Mouse (Mus musculus) liver, embryonic 16.5 days (tissue): ENCODE data around the gene Phactr2. TPM values are rescaled to one million over a fixed set of nuclear protein-coding genes. Genes with fewer than 3 reads are reported as not detected.

Source experiments
- ATAC-seq: fragments of 200-750 bp; cut with Nextera tagmentation; 2 replicates; pipeline ENCODE4 v1.8.0; 2017; ENCODE audit warnings: low read depth, mild to moderate bottlenecking, moderate number of reproducible peaks, moderate library complexity
- H3K27ac ChIP-seq: fragments of 300-500 bp; sonication (generic); 2 replicates; pipeline ENCODE4 v1.5.1; 2014; ENCODE audit warnings: mild to moderate bottlenecking, low read length
- H3K27me3 ChIP-seq: fragments of 300-500 bp; sonication (generic); 2 replicates; pipeline ENCODE4 v1.6.1; 2014; ENCODE audit warnings: low read depth, low read length, mixed read lengths; ENCODE audit not compliant: control insufficient read depth, insufficient read depth
- H3K36me3 ChIP-seq: fragments of 300-500 bp; sonication (generic); 2 replicates; pipeline ENCODE4 v1.6.1; 2014; ENCODE audit warnings: mild to moderate bottlenecking; ENCODE audit not compliant: control insufficient read depth, insufficient read depth
- H3K4me1 ChIP-seq: fragments of 300-500 bp; sonication (generic); 2 replicates; pipeline ENCODE4 v1.6.1; 2014; ENCODE audit warnings: low read depth, low read length, mixed read lengths; ENCODE audit not compliant: control insufficient read depth
- H3K4me2 ChIP-seq: fragments of 300-500 bp; sonication (generic); 2 replicates; pipeline ENCODE4 v1.6.1; 2014; ENCODE audit warnings: low read depth, low read length, mixed read lengths
- H3K4me3 ChIP-seq: fragments of 300-500 bp; sonication (generic); 2 replicates; pipeline ENCODE4 v1.5.1; 2014; ENCODE audit warnings: low read depth, mild to moderate bottlenecking, low read length
- H3K9ac ChIP-seq: fragments of 300-500 bp; sonication (generic); 2 replicates; pipeline ENCODE4 v1.6.1; 2014; ENCODE audit warnings: low read depth, low read length
- H3K9me3 ChIP-seq: fragments of 300-500 bp; sonication (generic); replicated peaks from 2 replicates; pipeline ENCODE4 v1.6.1; 2016; ENCODE audit warnings: low read length; ENCODE audit not compliant: control insufficient read depth
- WGBS: fragments of 180-500 bp; shearing (Covaris S2); extraction: QIAGEN DNeasy Blood & Tissue Kit; methylation state at CpG from one replicate; pipeline ENCODE4 v1.1.7; 2014; ENCODE audit not compliant: insufficient replicate concordance; 5-methylcytosine and 5-hydroxymethylcytosine counted together
- polyA plus RNA-seq: library from polyadenylated mRNA; unstranded; fragments of >200 nt; fragmentation: Nextera tagmentation; extraction: Ambion mirVana; gene quantifications from 2 replicates; pipeline ENCODE4 v1.2.1, GENCODE M21; 2015

The Phactr2 gene
- polyA plus RNA-seq, 1 experiment from 2014 or later: 3.4 TPM

- Histone ChIP-seq H3K27me3 (no peaks in the 10 kb centered on the region), H3K4me3 (no peak overlapping the region), H3K4me2 (no peak overlapping the region), H3K9me3 (no peaks in the 10 kb centered on the region), H3K4me1 (no peaks in the 10 kb centered on the region), H3K27ac (no peak overlapping the region), H3K36me3 (no peaks in the 10 kb centered on the region), H3K9ac (no peak overlapping the region)
- no peak for ATAC-seq
- WGBS: 57% methylated on average over 6 of the region's 6 CpGs
Observed at GRCm38 (mm10) chr10:13312576-13312975, 161.6 kb downstream of the Phactr2 start.

DNA sequence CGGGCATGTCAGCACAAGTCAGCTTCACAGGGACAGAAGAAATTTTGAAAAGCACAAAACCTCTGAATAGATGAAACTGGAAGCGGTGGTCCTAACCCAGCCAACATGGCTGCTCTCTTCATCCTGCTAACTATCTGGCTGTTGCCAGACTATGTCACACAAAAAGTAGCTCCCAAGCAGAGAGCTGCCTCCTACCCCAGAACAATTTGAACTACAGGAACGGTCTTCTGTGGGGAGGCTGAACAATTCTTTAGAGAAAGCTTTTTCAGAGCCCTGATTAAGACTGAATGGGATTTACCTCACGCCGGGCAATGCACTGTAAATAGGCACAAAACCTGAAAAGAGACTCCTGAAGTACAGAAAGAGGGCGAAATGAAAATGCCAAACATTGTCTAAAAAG lies 162.6 kb downstream of the Phactr2 start:
- no peak for ATAC-seq
- Histone ChIP-seq H3K9ac (no peak overlapping the region), H3K36me3 (no peaks in the 10 kb centered on the region), H3K27ac (no peak overlapping the region), H3K4me3 (no peak overlapping the region), H3K4me2 (no peak overlapping the region), H3K4me1 (no peaks in the 10 kb centered on the region), H3K27me3 (no peaks in the 10 kb centered on the region), H3K9me3 (no peaks in the 10 kb centered on the region)
- WGBS: 62% methylated on average over 6 of the region's 6 CpGs

DNA sequence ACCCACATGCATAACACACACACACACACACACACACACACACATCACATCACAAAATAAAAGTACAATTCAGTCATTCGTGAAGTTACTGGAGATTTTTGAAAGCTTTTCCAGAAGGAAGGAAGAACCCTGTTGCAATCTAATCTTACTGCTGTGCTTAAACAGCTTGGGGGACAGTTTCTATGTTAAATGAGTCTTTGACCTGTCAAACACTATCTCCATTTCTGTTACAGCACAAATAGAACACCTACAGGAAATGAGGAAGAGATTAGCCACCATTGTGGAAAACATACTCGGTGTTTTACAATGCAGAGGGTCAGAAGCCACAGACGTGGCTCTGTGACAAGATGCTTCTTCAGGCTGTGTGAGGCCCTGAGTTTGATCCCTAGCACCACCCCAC lies 164.1 kb downstream of the Phactr2 start:
- WGBS: 17% methylated on average over 3 of the region's 3 CpGs
- no peaks in the 10 kb centered on the region for H3K27me3 ChIP-seq
- H3K4me1 ChIP-seq: no peaks in the 10 kb centered on the region
- H3K9ac ChIP-seq: no peak overlapping the region
- H3K36me3 ChIP-seq: no peaks in the 10 kb centered on the region
- no peak overlapping the region for H3K27ac ChIP-seq
- no peak overlapping the region for H3K4me2 ChIP-seq
- H3K9me3 ChIP-seq: no peaks in the 10 kb centered on the region
- no peak overlapping the region for H3K4me3 ChIP-seq
- ATAC-seq: no peak

DNA sequence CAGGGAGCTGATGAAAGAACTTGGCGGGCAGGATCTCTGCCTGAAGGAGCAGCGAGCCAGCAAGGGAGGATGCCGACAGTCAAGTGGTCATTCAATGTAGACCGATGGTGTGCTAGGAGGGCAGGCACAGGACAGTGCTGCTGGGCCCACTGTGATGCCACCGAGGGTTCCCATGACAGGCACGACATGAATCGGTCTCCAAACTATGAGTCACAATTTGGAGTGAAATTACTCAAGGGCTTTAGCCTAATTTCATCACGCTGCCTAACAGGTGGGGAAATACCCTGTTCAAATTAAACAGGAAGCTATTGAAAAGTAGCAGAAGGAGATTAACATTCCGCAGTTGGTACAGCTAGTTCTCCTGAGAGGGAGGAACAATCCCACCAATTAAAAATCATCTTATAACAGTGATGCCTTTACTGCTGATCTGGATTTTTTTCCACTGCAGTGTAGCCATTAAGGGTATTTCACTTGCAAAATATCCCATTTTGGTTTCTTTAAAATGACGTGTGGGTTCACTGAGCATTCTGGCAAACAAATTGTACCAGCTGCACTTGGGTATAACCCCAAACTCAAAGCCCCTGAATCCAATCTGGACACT lies 169.5 kb downstream of the Phactr2 start:
- no peak overlapping the region for H3K4me2 ChIP-seq
- no peak overlapping the region for H3K4me3 ChIP-seq
- H3K9ac ChIP-seq: no peak overlapping the region
- 56% methylated on average over 10 of the region's 10 CpGs for WGBS
- no peaks in the 10 kb centered on the region for H3K27me3 ChIP-seq
- no peak for ATAC-seq
- no peaks in the 10 kb centered on the region for H3K36me3 ChIP-seq
- H3K4me1 ChIP-seq: no peaks in the 10 kb centered on the region
- H3K27ac ChIP-seq: no peak overlapping the region
- no peaks in the 10 kb centered on the region for H3K9me3 ChIP-seq

GRCm38 (mm10) chr10:13303271-13304265 lies 170.6 kb downstream of the Phactr2 start:
- Histone ChIP-seq H3K4me1 (no peaks in the 10 kb centered on the region), H3K4me3 (no peak overlapping the region), H3K36me3 (no peaks in the 10 kb centered on the region), H3K9ac (no peak overlapping the region), H3K27me3 (no peaks in the 10 kb centered on the region), H3K9me3 (no peaks in the 10 kb centered on the region), H3K27ac (no peak overlapping the region), H3K4me2 (no peak overlapping the region)
- WGBS: 59% methylated on average over 13 of the region's 13 CpGs
- ATAC-seq: no peak

DNA sequence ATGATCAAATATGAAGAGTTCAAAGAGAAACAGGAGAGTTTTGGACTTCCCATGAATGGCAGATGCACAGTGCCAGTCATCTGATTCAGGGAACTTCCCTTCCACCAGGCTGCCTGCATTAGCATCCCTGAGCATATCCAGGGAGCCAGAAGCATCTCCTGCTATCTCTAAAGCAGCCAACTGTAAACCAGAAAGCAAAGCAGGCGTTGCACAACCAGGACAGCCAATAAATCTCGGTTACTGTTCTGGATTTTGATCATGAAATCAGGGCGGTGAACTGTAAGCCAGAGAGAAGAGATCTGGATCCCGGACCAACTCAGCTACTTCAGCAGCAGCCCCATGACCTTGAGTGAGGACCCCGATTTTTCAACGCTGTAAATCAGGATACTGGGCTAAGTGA lies 173.6 kb downstream of the Phactr2 start:
- Histone ChIP-seq H3K9ac (no peak overlapping the region), H3K9me3 (no peaks in the 10 kb centered on the region)
- WGBS: 63% methylated on average over 6 of the region's 6 CpGs

DNA sequence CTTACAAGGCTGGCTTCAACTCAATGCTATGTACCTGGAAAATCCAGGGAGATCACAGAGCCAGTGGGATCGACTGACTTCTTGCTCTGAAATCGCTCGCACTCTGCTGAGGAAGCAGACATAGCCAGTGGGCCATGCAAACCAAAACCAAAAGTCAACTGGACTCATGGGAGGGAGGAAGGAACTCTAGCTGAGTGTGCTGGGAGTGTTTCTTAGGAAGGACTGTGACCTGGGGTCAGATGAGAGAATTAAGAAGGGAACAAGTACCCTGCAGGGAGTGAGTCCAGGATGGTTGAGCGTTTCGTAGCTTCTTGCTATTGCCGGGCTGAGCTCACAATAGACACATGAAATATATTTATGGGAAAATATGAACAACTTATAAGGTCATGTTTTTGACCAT lies 174.0 kb downstream of the Phactr2 start:
- no peak for ATAC-seq
- Histone ChIP-seq H3K4me3 (no peak overlapping the region), H3K27ac (no peak overlapping the region), H3K9ac (no peak overlapping the region), H3K9me3 (no peaks in the 10 kb centered on the region), H3K4me2 (no peak overlapping the region), H3K27me3 (no peaks in the 10 kb centered on the region), H3K36me3 (no peaks in the 10 kb centered on the region), H3K4me1 (no peaks in the 10 kb centered on the region)
- WGBS: 74% methylated on average over 6 of the region's 6 CpGs

More for the DNA sequence above, 173.6 kb downstream of the Phactr2 start:
- no peak for ATAC-seq
- no peaks in the 10 kb centered on the region for H3K27me3 ChIP-seq
- no peak overlapping the region for H3K4me2 ChIP-seq
- H3K4me3 ChIP-seq: no peak overlapping the region
- no peak overlapping the region for H3K27ac ChIP-seq
- H3K36me3 ChIP-seq: no peaks in the 10 kb centered on the region
- no peaks in the 10 kb centered on the region for H3K4me1 ChIP-seq

DNA sequence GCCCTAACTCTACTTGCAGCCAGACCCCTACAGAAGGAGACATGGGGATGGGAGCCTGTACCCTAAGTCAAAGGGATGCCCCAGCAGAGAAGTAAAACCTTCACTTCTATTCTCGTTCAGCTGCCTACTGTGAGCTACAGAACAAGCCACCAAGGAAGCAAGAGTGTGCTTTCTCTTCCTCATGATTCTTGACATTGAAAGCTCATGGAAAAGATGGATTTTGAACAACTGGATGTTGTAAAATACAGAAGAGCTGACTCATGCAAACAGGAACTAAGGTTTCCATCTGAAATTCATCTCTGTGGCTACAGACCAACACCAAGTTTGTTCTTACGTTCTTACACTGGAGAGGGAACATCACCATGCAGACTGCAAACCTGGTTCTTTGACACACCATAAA lies 179.3 kb downstream of the Phactr2 start:
- Histone ChIP-seq H3K36me3 (no peaks in the 10 kb centered on the region), H3K4me1 (no peaks in the 10 kb centered on the region), H3K4me2 (no peak overlapping the region), H3K4me3 (no peak overlapping the region), H3K27me3 (no peaks in the 10 kb centered on the region), H3K27ac (no peak overlapping the region; the same call in 1 of the 2 replicates), H3K9ac (no peak overlapping the region), H3K9me3 (no peaks in the 10 kb centered on the region)
- no peak for ATAC-seq
- 52% methylated on average over 2 of the region's 2 CpGs for WGBS

- H3K27me3 ChIP-seq: no peaks in the 10 kb centered on the region
- H3K9ac ChIP-seq: no peak overlapping the region
- H3K4me3 ChIP-seq: no peak overlapping the region
- ATAC-seq: no peak
- H3K27ac ChIP-seq: no peak overlapping the region
- no peaks in the 10 kb centered on the region for H3K36me3 ChIP-seq
- no peaks in the 10 kb centered on the region for H3K9me3 ChIP-seq
- 47% methylated on average over 2 of the region's 2 CpGs for WGBS
- no peaks in the 10 kb centered on the region for H3K4me1 ChIP-seq
- H3K4me2 ChIP-seq: no peak overlapping the region
Observed at GRCm38 (mm10) chr10:13292026-13292425, 182.2 kb downstream of the Phactr2 start.
